Mouse (Mus musculus): ENCODE results near the gene Gm9767. TPM values are rescaled to one million over a fixed set of nuclear protein-coding genes. Genes with fewer than 3 reads are reported as not detected.

Gm9767 gene
- 0.61 and 0.74 TPM in 2 replicates for polyA plus RNA-seq (2021; fragmentation: Nextera tagmentation)
- long read RNA-seq, experiment 1, partial matches to known transcripts = 0 of 1 reads
- long read RNA-seq, experiment 1, other reads (novel, unspliced or antisense) = 0 of 1 reads
- long read RNA-seq, experiment 2, partial matches to known transcripts = 0 of 1 reads
- long read RNA-seq, experiment 2, other reads (novel, unspliced or antisense) = 0 of 1 reads

GRCm38 (mm10) chr10:26077671-26078481, at the start of gene Gm9767:
TSS of gene Gm9767 (plus strand) at chr10:26078255.

GRCm38 (mm10) chr10:26078521-26079142, 577 bp downstream of the Gm9767 start, which contains the start of gene Tmem200a:
TSS of gene Tmem200a (minus strand) at chr10:26079052.

Other genes starting within 250 kb of the Gm9767 start
- 7.9 and 8.5 TPM in 2 replicates for gene Tmem200a, start 797 bp downstream of the Gm9767 start, polyA plus RNA-seq (2021; fragmentation: Nextera tagmentation)
- 1.5 and 1.9 TPM in 2 replicates for gene Samd3, start 151.5 kb downstream of the Gm9767 start, polyA plus RNA-seq (2021; fragmentation: Nextera tagmentation)

Measured in left cerebral cortex, adult 6 months (tissue).